Mouse (Mus musculus): Measurements from ENCODE around the gene Zfp967. TPM values are rescaled to one million over a fixed set of nuclear protein-coding genes. Genes with fewer than 3 reads are reported as not detected.

Zfp967 gene
- not detected for polyA plus RNA-seq (2015; fragmentation: Illumina TruSeq; extraction: RNeasy Lipid Tissue Mini Kit (QIAGEN cat#74804); ENCODE audit: low read depth, low replicate concordance)

DNA sequence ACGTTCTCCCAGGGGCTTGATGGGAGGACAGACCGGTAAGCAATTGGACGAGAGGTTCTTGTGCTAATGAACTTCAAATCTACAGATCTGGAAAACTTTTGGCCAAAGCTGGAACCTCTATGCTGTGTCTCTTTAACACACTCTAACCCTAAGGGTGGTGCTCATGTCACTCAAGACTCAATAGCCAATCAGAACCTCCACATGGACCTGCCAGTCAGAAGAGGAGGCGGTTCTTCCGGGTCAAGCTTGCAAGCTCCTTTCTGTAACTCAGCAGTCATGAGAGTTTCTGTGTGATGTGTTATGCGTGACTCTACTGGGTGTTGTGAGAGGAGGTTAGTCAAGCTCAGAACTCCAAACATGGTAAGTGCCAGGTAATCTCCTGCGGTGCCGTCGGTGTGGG is at the start of gene Zfp967:
Zfp967 (plus strand) TSS at position 301 of the 400 bp plus-strand sequence.

DNA sequence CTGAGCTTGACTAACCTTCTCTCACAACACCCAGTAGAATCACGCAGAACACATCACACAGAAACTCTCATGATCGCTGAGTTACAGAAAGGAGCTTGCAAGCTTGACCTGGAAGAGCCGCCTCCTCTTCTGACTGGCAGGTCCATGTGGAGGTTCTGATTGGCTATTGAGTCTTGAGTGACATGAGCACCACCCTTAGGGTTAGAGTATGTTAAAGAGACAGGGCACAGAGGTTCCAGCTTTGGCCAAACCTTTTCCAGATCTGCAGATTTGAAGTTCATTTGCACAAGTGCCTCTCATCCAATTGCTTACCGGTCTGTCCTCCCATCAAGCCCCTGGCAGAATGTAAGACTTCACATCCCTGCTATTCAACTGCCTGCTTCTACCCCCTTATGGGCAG is 34.2 kb upstream of the Zfp967 start, which contains the start of gene Gm14434:
Gm14434 (minus strand) TSS at position 101 of the 400 bp plus-strand sequence.

Other genes with a start within 250 kb of the Zfp967 start
- not detected for gene Gm11009, start 201.6 kb upstream of the Zfp967 start, polyA plus RNA-seq (2015; fragmentation: Illumina TruSeq; extraction: RNeasy Lipid Tissue Mini Kit (QIAGEN cat#74804); ENCODE audit: low read depth, low replicate concordance)
- 18.0 TPM for gene Gm14435, start 97.5 kb upstream of the Zfp967 start, polyA plus RNA-seq (2015; fragmentation: Illumina TruSeq; extraction: RNeasy Lipid Tissue Mini Kit (QIAGEN cat#74804); ENCODE audit: low read depth, low replicate concordance)
- gene Gm14434, start 34.3 kb upstream of the Zfp967 start, polyA plus RNA-seq (2015; fragmentation: Illumina TruSeq; extraction: RNeasy Lipid Tissue Mini Kit (QIAGEN cat#74804); ENCODE audit: low read depth, low replicate concordance) = 0.91 TPM
- gene Gm14308, start 115.3 kb downstream of the Zfp967 start, polyA plus RNA-seq (2015; fragmentation: Illumina TruSeq; extraction: RNeasy Lipid Tissue Mini Kit (QIAGEN cat#74804); ENCODE audit: low read depth, low replicate concordance) = 11.1 TPM
- 24.5 TPM for gene Zfp973, start 149.5 kb downstream of the Zfp967 start, polyA plus RNA-seq (2015; fragmentation: Illumina TruSeq; extraction: RNeasy Lipid Tissue Mini Kit (QIAGEN cat#74804); ENCODE audit: low read depth, low replicate concordance)
- 98.5 TPM for gene Gm14305, start 187.3 kb downstream of the Zfp967 start, polyA plus RNA-seq (2015; fragmentation: Illumina TruSeq; extraction: RNeasy Lipid Tissue Mini Kit (QIAGEN cat#74804); ENCODE audit: low read depth, low replicate concordance)

Data from brain, adult 10 weeks (tissue).